8 mouse cellular contexts compared by ENCODE assay signal in genomic region chr17:88641012-88641411, GRCm38 (mm10). TPM values are rescaled to one million over a fixed set of nuclear protein-coding genes. Genes with fewer than 3 reads are reported as not detected.
DNase-seq lines count a peak whose midpoint lies in the region; ATAC-seq lines count a peak whose summit lies in the region.

No protein-coding gene starts in this region.

- peak; percentile 79 for DNase-seq in embryo, embryonic 10 days (ENCODE audit: low spot score)
- DNase-seq in heart, adult 8-10 months (ENCODE audit: low spot score) = peak; percentile 72
- peak; percentile 70 to 85 for DNase-seq in kidney, postnatal 36 days
- DNase-seq in lung, adult 18-20 months = peak; percentile 62 to 76
- peak; percentile 81 for DNase-seq in right cerebral cortex, adult 2 months (ENCODE audit: low spot score in 2 of 2)
- DNase-seq in urinary bladder, postnatal 4 days (ENCODE audit: low spot score in 2 of 2) = peak; percentile 46 to 74

- ATAC-seq in CD4-positive, CD25-positive, alpha-beta regulatory T cell, adult 4 months = peak; percentile 79
- ATAC-seq in activated CD4-positive, CD25-positive, alpha-beta regulatory T cell, adult 4 months = peak; percentile 66

RNA-seq across cellular contexts. Expression of gene Gtf2a1l, which starts 27.4 kb away (rescaled TPM):
- polyA plus RNA-seq in CD4-positive, CD25-positive, alpha-beta regulatory T cell, adult 4 months (2017; shearing (Covaris generic)) = not detected
- under 1 TPM in 1 of 2 experiments, not detected in 1; 0.61 TPM for polyA plus RNA-seq in activated CD4-positive, CD25-positive, alpha-beta regulatory T cell, adult 4 months (2017; shearing (Covaris generic))
- not detected for total RNA-seq in heart, adult 8-10 months (2022)

RNA-seq across cellular contexts. Expression of gene Ston1, which starts 43.5 kb away (rescaled TPM):
- 1 to 10 TPM; 2.1 to 2.9 TPM for polyA plus RNA-seq in CD4-positive, CD25-positive, alpha-beta regulatory T cell, adult 4 months (2017; shearing (Covaris generic))
- 1 to 10 TPM; 1.1 to 4.4 TPM for polyA plus RNA-seq in activated CD4-positive, CD25-positive, alpha-beta regulatory T cell, adult 4 months (2017; shearing (Covaris generic))
- 10 to 100 TPM; 15.0 to 20.7 (median 18.0) TPM for total RNA-seq in heart, adult 8-10 months (2022)

Comparison
In these comparisons a context has a peak if more than half of its experiments do, and no peak if none do; other contexts are left out.
1. Peak in every context shown above with its lines: DNase-seq and ATAC-seq.